Mouse (Mus musculus): Measurements from ENCODE around the gene Grin3b.

The Grin3b gene

DNA sequence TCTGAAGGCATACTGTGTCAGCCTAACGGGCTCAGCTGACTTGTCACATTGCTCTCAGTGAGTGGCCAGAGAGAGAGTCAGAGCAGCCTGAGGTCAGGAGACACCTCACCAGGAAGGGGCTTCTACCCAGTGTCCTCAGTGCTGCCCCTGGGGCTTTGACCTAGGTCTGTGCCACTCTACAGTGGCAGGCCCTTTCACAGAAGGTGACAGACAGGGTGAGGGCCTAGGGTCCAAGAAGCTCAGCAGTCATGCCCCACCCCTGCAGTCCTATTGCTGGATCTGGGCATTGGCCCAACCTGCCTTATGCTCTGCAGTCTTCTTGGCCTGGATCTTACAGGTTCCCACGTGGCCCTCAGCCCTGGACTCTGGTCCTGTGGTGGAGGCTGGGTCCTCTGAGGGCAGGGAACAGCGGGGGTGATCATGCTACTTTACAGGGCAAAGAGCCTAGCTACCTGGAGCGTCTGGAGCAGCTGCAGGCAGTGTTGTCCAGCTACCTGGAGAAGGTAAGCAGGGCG lies 3.6 kb upstream of the Grin3b start:
- DNase-seq (ENCODE audit: low spot score) = no peak

DNA sequence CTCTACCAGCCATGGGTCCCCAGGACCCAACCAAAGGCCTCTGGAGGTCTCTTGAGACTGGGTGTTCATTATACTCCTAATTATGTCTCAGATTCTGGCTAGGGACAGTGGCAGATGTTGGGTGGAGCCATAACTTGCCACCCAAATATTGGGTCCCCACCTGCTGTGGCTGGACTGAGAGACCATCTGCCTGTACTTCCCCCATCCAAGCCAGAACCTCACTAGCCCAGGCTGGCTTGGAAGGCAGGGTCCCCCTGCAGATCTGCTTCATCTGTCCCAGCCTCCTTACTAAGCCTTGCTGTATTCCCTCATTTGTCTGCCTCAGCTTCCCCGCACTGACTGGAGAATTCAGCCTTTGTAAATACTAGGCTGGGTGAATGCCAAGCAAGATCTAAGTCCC lies 2.3 kb upstream of the Grin3b start:
- DNase-seq (ENCODE audit: low spot score) = no peak

DNA sequence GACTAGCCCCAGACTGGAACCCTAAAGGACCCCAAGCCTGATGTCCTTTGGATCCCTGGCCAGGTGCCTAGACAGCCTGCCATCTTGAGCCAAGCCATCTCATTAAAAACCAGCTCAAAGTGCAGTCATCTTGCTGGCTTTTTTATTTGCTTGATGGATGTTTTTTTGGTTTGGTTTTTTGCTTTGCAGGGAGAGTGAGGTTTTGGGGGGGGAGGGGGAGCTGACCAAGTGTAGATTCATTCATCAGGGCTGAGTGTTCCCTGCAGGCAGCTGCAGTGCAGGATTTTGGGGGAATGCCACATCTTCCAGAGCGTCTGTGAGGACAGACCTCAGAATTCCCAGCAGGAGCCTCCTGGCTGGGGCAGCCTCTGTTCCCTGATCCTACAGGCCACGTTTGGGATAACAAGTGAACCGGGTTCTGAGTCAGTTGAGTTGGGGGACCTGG lies 1.4 kb upstream of the Grin3b start:
- no peak for DNase-seq (ENCODE audit: low spot score)

DNA sequence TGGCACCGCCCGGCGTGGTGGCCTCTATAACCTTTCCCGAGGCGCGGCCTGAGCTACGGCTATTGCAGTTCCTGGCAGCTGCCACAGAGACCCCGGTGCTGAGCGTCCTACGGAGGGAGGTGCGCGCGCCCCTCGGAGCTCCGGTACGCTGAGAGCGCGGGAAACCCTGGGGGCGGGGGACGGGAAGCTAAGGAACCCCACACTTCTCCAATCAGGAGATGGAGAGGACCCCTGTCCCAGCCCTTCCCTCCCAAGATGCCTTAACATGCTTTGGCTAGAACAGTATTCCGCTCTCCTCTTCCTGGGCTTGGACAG lies 625 bp downstream of the Grin3b start:
- no peak for DNase-seq (ENCODE audit: low spot score)

DNA sequence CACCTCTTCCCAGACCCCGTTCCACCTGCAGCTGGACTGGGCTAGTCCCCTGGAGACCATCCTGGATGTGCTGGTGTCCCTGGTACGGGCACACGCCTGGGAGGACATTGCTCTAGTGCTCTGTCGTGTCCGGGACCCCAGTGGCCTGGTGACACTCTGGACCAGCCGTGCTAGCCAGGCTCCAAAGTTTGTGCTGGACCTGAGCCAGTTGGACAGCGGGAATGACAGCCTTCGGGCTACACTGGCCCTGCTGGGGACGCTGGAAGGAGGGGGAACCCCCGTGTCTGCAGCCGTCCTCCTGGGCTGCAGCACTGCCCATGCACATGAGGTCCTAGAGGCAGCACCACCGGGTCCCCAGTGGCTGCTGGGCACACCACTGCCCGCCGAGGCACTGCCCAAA lies 2.3 kb downstream of the Grin3b start:
- DNase-seq (ENCODE audit: low spot score) = no peak

DNA sequence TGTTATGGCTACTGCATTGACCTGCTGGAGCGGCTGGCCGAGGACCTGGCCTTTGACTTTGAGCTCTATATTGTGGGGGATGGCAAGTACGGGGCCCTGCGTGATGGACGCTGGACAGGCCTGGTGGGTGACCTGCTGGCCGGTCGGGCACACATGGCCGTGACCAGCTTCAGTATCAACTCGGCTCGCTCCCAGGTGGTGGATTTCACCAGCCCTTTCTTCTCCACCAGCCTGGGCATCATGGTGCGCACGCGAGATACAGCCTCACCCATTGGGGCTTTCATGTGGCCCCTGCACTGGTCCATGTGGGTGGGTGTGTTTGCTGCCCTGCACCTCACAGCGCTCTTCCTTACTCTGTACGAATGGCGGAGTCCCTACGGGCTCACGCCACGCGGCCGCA lies 3.6 kb downstream of the Grin3b start:
- no peak for DNase-seq (ENCODE audit: low spot score)

DNA sequence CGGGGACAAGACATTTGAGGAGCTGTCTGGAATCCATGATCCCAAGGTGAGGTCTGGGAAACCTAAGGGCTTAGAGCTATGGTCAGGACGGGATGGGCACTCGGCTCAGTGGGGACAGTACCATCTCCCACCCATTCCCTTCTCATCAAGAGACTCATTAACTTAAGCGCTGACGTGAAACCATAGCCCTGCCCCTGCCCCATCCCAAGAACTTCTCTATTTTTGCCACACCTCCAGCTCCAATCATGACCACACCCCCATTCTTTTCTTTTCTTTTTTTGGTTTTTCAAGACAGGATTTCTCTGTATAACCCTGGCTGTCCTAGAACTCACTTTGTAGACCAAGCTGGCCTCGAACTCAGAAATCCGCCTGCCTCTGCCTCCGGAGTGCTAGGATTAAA lies 4.2 kb downstream of the Grin3b start:
- DNase-seq (ENCODE audit: low spot score) = no peak

DNA sequence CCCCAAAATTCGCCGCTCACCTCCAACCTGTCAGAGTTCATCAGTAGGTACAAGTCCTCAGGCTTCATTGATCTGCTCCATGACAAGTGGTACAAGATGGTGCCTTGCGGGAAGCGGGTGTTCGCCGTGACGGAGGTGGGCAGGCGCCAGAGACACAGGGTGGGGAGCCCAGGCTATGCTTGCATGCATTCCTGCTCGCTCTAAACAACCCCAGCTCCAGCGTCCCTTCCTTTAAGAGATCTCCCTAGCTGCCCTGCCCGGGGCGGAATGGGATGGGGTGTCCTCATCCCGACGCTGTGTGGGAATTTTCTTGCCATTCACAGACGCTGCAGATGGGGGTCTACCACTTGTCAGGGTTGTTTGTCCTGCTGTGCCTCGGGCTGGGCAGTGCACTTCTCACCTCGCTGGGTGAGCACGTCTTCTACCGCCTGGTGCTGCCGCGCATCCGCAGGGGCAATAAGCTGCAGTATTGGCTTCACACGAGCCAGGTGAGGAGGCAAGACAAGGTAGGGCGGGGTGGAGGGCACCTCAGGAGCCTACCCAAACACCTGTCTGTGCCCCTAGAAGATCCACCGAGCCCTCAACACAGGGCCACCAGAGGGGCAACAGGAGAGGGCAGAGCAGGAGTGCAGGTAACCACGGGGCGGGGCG lies 5.7 kb downstream of the Grin3b start:
- DNase-seq (ENCODE audit: low spot score) = no peak

DNA sequence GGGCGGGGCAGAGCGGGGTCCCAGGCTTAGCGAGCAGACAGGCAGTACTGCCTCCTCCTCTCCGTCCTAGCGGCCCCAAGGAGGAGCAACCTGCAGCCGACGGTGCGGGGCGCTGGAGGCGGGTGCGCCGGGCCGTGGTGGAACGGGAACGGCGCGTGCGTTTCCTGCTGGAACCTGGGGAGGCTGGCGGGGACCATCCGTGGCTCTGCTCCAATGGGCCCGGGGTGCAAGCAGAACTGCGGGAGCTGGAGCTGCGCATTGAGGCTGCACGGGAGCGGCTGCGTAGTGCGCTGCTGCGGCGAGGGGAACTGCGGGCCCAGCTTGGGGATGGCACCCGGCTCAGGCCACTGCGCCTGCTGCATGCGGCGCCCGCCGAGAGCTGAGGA lies 6.2 kb downstream of the Grin3b start:
- no peak for DNase-seq (ENCODE audit: low spot score)

DNA sequence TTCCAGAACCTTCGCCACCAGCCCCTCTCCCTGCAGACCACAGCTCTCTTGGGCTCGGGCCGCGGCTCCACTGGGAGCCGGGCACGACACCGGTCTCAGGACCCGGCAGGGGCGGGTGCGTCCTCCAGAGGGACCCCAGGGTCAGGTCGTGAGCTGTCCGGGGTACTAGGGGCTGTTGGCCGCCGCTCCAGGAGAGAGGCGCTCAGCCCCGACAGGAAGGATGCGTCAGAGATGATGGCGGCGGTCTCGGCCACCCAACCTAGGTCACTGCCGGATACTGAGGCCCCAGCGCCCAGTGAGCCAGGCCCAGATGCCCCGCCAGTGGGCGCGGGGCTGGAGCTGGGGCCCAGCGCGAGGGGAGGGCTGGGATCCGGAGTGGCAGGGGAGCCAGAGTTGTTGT lies 6.8 kb downstream of the Grin3b start:
- DNase-seq (ENCODE audit: low spot score) = no peak

DNA sequence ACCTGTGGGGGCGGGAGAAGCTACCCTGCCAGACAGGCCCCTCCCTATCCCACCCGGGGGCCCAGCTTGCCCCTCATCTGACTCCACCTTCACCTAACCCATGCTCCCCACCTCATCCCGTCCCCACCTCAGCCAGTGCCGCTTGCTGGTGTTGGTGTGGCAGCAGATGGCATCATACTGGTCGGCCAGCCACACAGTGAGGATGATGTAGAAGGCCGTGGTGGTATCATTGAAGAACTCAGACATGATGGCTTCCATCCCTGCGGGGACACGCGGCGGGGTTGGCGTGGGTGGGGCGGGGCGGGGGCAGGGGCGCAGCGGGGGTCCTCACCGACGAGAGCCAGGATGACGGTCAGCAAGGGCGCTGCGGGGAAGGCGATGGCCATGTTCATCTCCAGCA lies 7.5 kb downstream of the Grin3b start:
- DNase-seq (ENCODE audit: low spot score) = no peak

DNA sequence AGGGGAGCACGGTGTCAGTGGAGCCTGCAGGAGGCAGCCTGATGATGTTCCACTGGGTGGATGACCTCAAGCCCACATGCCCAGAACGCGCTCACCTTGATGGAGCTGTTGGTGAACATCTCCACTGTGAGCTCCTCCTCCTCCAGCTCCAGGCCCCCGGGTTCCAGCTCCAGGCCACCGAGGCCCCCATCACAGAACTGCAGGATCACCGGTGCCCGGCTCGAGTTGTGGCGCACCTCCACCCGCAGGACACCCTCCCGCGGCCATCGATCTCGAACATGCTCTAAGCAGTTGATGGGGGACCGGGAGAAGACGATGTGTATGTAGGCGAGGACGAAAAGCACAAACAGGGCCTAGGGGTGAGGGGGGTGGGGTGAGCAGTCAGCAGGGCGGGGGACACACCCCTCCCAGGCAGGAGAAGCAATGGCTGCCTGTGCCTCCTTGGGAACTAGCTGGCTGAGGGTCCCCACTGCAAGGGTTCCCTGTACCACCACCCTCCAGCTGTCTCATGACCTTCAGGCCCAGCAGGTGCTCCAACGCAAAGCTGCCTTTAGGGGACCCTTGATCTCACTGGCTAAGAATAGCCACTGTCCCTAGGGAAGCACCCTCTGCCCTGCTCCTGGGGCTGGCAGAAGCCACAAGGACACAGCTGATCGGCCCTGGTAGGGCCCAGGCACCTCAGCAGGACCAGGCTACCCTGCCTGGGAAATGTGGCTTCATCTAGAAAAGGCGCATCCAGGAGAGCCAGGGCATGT lies 9.1 kb downstream of the Grin3b start:
- DNase-seq (ENCODE audit: low spot score) = no peak

DNA sequence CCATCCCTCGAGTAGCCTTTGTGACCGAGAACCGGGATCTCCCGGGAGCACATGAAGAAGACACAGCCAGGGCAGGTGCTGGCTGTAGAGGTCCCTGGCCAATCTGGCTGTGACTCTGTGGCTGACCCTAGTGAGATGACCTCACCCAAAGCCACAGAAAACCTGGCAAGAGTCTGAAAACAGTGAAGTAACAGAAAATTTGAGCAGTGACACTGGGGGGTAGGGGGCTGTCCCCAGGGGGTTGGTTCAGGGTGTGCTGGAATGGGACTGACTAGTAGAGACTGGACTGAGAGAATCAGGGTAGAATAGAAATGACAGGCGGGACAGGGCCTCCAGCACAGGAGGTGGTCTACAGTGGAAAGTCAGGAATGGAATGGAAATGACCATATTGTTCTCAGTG lies 12.7 kb downstream of the Grin3b start:
- DNase-seq (ENCODE audit: low spot score) = no peak

DNA sequence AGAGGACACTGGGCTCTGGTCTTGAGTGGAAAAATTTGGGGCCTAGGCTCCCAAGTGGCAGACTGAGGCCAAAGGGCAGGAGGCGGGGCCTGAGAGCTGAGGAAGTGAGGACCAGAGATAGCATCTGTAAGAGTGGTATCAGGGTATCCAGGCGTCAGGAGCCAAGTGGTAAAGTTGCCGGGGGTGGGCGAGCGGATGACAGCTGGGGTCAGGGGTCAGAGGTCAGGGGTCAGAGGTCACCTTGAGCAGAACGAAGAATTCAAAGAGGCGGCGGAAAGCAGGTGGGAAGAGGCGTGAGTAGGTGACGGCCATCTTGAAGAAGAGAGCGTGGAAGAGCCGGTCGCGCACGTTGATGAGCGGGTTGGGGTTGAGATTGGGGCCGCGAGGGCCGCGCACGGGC lies 13.2 kb downstream of the Grin3b start:
- DNase-seq (ENCODE audit: low spot score) = peak; percentile 74

DNA sequence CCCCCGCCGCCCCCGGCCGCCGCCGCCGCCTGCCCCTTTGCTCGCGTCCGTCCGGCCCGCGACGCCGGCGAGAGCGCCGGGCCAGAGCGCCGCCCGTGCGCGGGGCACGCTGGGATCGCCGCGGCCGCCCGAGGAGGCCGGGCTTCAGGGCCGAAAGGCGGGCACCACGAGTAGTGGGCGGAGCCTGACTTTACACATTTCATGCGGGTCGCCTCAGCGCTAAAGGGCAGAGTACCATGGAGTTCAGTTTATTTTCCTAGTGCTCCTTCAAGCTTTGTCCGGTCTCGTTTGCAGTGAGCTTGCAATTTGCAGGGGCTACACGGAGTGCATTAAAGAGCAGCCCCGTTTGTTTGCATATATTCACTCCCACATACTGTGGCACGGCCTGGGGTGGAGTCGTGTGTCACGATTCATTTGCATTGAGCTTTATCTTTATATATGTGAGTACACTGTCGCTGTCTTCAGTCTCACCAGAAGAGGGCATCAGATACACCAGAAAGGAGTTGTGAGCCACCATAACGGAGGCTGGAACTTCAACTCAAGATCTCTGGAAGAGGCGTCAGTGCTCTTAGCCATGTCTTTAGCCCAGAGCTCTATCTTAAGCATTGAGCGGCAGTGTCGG lies 13.8 kb downstream of the Grin3b start, which contains the start of gene Tmem259:
Tmem259 (minus strand) TSS at position 136 of the 622 bp plus-strand sequence.
- DNase-seq (ENCODE audit: low spot score) = peak; percentile 82

DNA sequence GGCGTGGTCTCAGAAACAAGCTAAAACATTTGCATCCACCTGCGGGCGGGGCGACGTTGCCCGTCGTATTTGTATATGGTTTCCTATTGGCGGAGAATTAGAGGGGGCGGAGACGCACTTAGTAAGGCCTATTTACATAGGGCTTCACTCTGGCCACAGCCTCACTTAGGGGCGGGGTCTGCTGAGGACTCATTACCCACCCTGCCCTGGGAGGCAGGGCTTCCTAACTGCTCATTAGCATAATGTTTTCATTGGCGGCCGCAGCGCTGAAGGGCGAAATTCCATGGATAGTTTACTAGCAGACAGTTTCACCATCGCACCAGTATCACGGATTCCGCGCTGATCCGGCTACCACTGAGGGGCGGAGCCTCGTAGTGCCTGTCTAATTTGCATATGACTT lies 14.4 kb downstream of the Grin3b start:
- DNase-seq (ENCODE audit: low spot score) = peak; percentile 96

DNA sequence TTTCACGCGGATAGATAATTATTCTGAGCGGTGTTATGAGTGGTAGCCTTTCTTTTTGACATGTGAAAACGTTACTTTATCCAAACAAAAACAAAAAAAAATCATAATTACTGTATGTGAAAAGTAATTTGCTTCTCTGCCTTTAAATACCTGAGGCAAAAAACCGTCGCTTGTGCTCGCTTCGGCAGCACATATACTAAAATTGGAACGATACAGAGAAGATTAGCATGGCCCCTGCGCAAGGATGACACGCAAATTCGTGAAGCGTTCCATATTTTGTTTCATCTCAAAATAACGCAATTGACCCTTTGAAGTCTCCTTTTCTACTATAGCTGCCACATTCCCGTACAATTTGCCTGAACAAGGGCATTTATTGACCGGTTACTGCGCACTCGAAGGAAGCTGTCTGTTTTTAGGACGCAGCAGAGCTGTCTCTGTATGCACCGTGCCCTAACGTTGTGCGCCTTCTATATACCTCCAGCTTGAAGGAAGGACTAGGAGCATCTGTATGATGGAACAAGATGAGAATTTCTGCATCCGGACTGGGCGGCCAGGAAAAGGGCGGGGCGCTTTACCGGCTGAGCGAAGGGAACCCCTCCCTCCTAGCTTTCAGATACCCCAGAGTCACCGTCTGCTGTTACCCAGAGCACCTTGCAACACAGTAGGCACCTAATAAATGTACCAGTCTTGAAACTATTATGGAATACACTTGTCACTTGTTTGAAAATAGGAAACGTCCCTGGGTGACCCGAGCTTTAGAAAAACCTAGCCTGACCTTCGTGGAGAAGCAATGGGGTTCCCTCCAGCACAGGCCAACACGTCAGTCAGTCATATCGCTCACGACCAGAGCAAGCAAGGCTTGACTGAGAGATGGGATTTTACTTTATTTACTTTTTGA lies 15.1 kb downstream of the Grin3b start:
- DNase-seq (ENCODE audit: low spot score) = peak; percentile 68

DNA sequence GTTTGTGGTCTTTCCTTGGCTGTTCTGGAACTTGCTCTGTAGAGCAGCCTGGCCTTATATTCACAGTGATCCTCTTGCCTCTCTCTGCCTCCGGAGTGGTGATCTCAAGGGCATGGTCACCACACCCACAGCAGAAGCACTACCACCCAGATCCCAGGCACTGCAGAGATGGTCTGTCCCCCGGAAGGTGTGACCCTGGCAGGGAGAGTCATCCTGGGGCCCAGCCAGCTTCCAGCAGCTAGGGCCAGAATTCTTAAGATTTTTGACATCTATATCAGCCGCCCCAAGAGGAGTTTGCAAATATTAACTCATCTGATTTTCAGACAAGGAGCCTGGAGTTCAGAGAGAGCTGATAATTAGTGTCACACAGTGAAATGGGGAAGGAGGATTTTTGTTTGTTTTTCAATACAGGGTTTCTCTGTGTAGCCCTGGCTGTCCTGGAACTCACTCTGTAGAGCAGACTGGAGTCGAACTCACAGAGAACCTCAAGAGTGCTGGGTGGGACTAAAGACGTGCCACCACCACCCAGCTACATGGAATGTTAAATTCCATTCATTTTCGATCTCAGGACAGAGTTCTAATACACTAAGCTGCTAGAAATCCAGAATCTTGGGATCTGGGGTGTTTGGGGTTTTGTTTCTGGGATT lies 15.8 kb downstream of the Grin3b start:
- no peak for DNase-seq (ENCODE audit: low spot score)

DNA sequence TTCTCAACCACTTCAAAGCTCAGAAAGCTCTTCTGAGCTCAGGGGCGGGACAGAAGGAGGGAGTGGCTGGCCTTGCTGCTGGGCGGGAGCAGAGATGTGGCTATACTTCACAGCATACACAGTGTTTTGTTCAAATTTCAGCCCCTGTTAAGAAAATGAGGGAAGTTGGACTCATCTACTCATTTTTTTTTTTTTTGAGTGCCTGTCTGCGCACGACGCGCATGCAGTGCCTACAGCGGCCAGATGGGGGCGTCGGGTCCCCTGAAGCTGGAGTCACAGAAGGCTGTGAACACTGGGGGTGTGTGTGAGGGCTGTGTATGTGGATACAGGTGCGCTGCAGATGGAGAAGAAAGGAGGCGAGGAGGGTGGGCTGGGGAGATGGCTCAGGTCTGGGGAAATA lies 16.4 kb downstream of the Grin3b start:
- DNase-seq (ENCODE audit: low spot score) = peak; percentile 91

DNA sequence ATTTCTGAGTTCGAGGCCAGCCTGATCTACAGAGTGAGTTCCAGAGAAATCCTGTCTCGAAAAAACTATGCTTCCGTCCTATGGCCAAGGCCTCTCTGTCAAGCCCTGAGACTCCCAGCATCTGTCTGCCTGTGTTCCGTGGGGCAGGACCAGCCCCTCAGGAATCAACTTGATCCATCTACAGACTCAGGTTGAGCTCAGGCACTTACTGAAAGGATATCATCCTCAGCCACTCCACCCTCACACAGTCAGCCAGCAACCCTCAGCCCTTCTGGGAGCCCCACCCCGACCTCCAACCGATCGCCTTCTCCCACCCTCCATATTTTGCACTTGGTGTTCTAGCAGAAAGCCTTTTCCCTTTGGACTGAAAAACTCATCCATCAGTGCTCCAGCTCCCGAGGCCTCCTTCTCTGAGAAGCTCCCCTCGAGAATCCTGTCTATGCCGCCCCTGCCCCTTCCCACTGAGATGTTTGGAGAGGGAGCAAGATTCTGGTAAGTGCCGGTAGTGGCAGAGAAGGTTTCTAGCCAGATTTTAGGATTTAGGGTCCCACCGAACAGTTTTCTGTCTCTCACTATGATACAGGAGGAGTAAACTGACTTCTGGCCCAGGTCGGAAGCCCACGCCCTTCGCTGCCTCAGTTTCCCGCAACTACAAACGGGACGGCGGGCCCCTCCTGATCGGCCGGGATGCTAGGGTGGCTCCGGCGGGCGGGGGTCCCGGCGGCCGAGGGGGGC lies 17.4 kb downstream of the Grin3b start:
- DNase-seq (ENCODE audit: low spot score) = no peak
